In the genomic region with DNA sequence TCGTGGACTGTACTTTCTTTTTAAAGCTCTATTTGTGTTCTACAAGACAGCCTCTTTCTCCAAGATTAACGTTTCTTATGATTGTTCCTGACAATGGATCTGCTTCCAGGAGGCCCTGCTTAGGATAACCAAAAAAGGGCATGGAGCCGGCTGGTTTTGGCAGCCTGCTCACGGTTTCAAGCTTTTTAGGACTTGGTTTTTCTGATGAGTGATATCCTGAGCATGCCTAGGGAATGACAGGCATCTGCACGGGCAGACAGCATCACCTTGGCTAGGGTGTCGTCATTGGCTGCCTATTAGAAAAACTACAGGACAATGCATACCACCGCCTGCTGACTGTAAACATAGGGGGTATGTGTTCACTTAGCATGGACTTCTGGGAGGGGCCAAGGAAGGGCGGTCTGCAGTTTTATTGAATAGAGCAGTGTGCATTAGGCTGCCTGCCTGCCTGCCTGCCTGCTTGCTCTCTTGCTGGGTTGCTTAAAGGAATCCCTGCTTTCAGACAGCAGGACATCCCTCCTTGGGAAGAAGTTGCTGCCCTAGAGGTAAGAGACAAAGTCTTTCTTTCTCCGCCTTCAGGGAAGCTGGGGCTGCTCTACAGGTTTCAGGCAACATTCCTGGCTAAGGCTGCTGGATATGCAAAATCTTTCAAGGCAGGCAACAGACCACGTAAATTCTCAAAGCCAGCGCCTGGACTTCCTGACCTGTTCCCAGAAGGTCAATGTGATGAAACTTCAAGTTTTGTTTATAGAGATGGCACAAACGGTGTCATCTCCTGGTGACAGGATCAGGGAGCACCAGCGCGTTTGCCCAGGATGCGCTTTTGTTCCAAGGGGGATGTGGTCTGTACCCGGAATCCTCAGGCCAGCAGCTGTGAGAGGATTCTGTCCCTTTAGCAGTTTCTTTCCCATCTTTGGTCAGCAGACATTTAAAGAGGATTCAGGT, we compare ENCODE assay signal across 8 mouse cellular contexts. TPM values are rescaled to one million over a fixed set of nuclear protein-coding genes. Genes with fewer than 3 reads are reported as not detected.
DNase-seq lines count a peak whose midpoint lies in the region; ATAC-seq and TF ChIP-seq lines count a peak whose summit lies in the region.

Gene Cald1, plus strand, starts transcription at position 380 of the 945 bp plus-strand sequence.

- H3K9me3 ChIP-seq in forebrain, embryonic 15.5 days = no peaks in the 10 kb centered on the region
- no peaks in the 10 kb centered on the region for H3K9me3 ChIP-seq in hindbrain, embryonic 10.5 days

- TF ChIP-seq POLR2A in spleen, adult 2 months (IDR thresholded peaks at IDR 0.05; ENCODE audit: low read depth, low read length) = no peak

- no peaks in the 10 kb centered on the region for H3K27me3 ChIP-seq in spleen, adult 2 months (ENCODE audit: control insufficient read depth, insufficient read depth, low read length)
- H3K27me3 ChIP-seq in forebrain, embryonic 15.5 days = no peaks in the 10 kb centered on the region
- H3K27me3 ChIP-seq in hindbrain, embryonic 10.5 days (ENCODE audit: insufficient read depth, poor library complexity, severe bottlenecking) = no peaks in the 10 kb centered on the region

- 49% methylated on average over 16 of the region's 16 CpGs for WGBS in spleen, adult 2 months
- 4% methylated on average over 16 of the region's 16 CpGs for whole genome bisulfite sequencing in forebrain, embryonic 15.5 days
- 5% methylated on average over 16 of the region's 16 CpGs for WGBS in hindbrain, embryonic 10.5 days

- H3K9ac ChIP-seq in forebrain, embryonic 15.5 days (replicated peaks) = no peak within 1 kb of the TSS

- H3K4me3 ChIP-seq in spleen, adult 2 months (ENCODE audit: extremely low read depth, insufficient read depth, insufficient read length) = peak within 1 kb of the TSS; percentile 11
- H3K4me3 ChIP-seq in forebrain, embryonic 15.5 days = peak within 1 kb of the TSS; percentile 25
- H3K4me3 ChIP-seq in hindbrain, embryonic 10.5 days = peak within 1 kb of the TSS; percentile 41

- H3K4me1 ChIP-seq in spleen, adult 2 months (ENCODE audit: control insufficient read depth, insufficient read depth, insufficient read length) = no peaks in the 10 kb centered on the region
- H3K4me1 ChIP-seq in forebrain, embryonic 15.5 days = peaks cover 12% of the 10 kb centered on the region
- H3K4me1 ChIP-seq in hindbrain, embryonic 10.5 days (replicated peaks) = peaks cover 22% of the 10 kb centered on the region

- peak; percentile 66 for ATAC-seq in forebrain, embryonic 15.5 days (replicated peaks)

- peak within 1 kb of the TSS; percentile 33; the same call in 1 of the 2 replicates for H3K27ac ChIP-seq in spleen, adult 2 months (ENCODE audit: insufficient read depth, low read length)
- H3K27ac ChIP-seq in forebrain, embryonic 15.5 days (replicated peaks) = no peak within 1 kb of the TSS
- H3K27ac ChIP-seq in hindbrain, embryonic 10.5 days = peak within 1 kb of the TSS; percentile 70

- H3K4me2 ChIP-seq in forebrain, embryonic 15.5 days (replicated peaks) = peak within 1 kb of the TSS; percentile 39

- DNase-seq in spleen, adult 2 months (ENCODE audit: low read depth in 1 of 2, low spot score in 2 of 2) = no peak
- no peak for DNase-seq in spleen, adult 18-20 months
- peak; percentile 63 for DNase-seq in hindbrain, embryonic 10.5 days (ENCODE audit: low spot score)
- no peak for DNase-seq in layer of hippocampus, postnatal 36 days
- peak; percentile 70 for DNase-seq in lung, postnatal 36 days
- peak; percentile 57 for DNase-seq in testis, postnatal 10 days (ENCODE audit: low spot score)
- DNase-seq in frontal cortex, postnatal 10 days (ENCODE audit: low spot score in 2 of 2) = no peak

- no peaks in the 10 kb centered on the region for H3K36me3 ChIP-seq in spleen, adult 2 months (ENCODE audit: control insufficient read depth, insufficient read depth, low read length)
- H3K36me3 ChIP-seq in forebrain, embryonic 15.5 days = no peaks in the 10 kb centered on the region
- H3K36me3 ChIP-seq in hindbrain, embryonic 10.5 days = no peaks in the 10 kb centered on the region

- TF ChIP-seq CTCF in spleen, adult 2 months (IDR thresholded peaks at IDR 0.05; ENCODE audit: extremely low read depth, insufficient read depth, insufficient read length, insufficient replicate concordance) = no peak

RNA-seq across cellular contexts. Expression of gene Cald1, which starts in this region (rescaled TPM):
- polyA plus RNA-seq in spleen, adult 2 months (2012; rRNA removed) = 6.9 and 8.0 TPM in 2 replicates
- polyA plus RNA-seq in forebrain, embryonic 15.5 days (2015; fragmentation: Nextera tagmentation; extraction: Ambion mirVana) = 63.8 and 66.9 TPM in 2 replicates
- 117 and 144 TPM in 2 replicates for polyA plus RNA-seq in hindbrain, embryonic 10.5 days (2016; fragmentation: Nextera tagmentation; extraction: Ambion mirVana)
- total RNA-seq in layer of hippocampus, postnatal 36 days (2021) = 10 to 100 TPM; 34.0 to 40.7 TPM

Comparison
In these comparisons a context has a peak if more than half of its experiments do, and no peak if none do; other contexts are left out.
1. DNase-seq: peak in hindbrain, embryonic 10.5 days (single experiment), lung, postnatal 36 days (single experiment) and testis, postnatal 10 days (single experiment); none in spleen, adult 2 months (0 of 2), spleen, adult 18-20 months (0 of 2), layer of hippocampus, postnatal 36 days (0 of 2) and frontal cortex, postnatal 10 days (0 of 2).
2. Peak in every context shown above with its lines, with median percentiles within 50 percentile points of each other: H3K4me3 ChIP-seq.